Mouse (Mus musculus) frontal cortex, postnatal 14 days (tissue): ENCODE measurements around the gene Sox18.

Source experiments
- DNase-seq, 2 experiments: peaks; one replicate each; pipeline ENCODE4 v3.0.0; 2022; ENCODE audit warnings: low spot score in 2 of 2

Sox18 gene

GRCm38 (mm10) chr2:181671326-181671725 lies at the start of gene Sox18:
Gene Sox18, minus strand, starts transcription at chr2:181671640.
- DNase-seq, result no peak

GRCm38 (mm10) chr2:181721200-181721599 lies 49.8 kb upstream of the Sox18 start:
- no peak for DNase-seq

GRCm38 (mm10) chr2:181720061-181720460 lies 48.6 kb upstream of the Sox18 start:
- no peak for DNase-seq

DNA sequence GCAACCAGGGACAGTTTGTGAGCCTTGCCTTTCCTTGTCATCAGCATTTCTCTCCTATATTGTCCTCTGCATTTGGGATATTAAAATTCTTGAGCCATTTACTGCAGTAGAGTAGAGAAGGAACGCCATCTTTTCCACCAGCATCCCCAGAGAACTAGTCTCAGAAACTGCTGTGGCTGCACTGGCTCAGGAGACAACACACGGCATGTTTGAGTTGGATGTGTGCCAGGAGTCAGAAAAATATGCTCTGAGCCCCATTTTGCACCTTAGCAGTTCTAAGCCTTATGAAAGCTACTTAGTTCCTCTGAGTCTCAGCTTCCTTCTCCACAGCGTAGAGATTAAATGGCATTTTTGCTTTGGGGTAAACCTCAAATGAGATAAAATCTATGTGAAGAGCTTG lies 45.6 kb upstream of the Sox18 start:
- no peak for DNase-seq

DNA sequence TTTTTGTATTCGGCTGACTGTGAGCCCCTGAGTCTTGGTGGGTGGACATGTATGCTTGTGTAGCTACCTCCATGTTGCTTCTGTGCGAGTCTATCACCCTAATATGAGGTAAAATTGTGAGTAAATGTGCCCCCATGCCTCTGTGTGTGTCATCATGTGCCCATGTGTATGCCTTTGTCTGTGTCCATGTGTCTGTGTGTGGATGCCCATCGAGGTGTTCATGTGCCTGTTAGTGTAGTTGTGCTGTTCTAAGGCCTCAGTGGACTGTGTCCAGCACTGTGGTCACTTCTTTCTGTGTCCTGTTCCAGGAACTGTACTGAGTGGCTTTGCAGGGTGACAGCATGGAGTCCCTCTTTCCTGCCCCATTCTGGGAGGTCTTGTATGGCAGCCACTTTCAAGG lies 43.9 kb upstream of the Sox18 start:
- no peak for DNase-seq

- peak; percentile 49 to 60 for DNase-seq
These were observed 43.5 kb upstream of the Sox18 start, which contains the start of gene Oprl1 for GRCm38 (mm10) chr2:181714903-181715326. Gene Oprl1, plus strand, starts transcription at chr2:181715016.

GRCm38 (mm10) chr2:181713749-181714148 lies 42.3 kb upstream of the Sox18 start:
- peak in 1 of 2 experiments; percentile 45 for DNase-seq

DNA sequence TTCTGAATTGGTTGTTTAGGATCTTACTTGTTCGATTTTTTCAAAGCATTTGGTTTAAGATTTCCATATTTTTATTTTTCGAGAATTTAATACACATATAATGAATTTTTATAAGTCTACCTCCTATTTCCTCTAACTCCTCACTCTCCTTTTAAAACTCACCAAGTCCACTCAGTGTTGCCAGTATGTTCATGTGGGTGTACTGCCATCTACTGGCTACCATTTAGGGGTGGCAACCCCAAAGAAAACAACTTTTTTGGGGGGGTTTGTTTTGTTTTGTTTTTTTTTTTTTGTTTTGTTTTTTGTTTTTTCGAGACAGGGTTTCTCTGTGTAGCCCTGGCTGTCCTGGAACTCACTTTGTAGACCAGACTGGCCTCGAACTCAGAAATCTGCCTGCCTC lies 35.2 kb upstream of the Sox18 start:
- DNase-seq, result no peak

- no peak for DNase-seq
These were observed 26.8 kb upstream of the Sox18 start, which contains the start of gene Lkaaear1 for GRCm38 (mm10) chr2:181698241-181698640. Gene Lkaaear1, minus strand, starts transcription at chr2:181698442.

DNA sequence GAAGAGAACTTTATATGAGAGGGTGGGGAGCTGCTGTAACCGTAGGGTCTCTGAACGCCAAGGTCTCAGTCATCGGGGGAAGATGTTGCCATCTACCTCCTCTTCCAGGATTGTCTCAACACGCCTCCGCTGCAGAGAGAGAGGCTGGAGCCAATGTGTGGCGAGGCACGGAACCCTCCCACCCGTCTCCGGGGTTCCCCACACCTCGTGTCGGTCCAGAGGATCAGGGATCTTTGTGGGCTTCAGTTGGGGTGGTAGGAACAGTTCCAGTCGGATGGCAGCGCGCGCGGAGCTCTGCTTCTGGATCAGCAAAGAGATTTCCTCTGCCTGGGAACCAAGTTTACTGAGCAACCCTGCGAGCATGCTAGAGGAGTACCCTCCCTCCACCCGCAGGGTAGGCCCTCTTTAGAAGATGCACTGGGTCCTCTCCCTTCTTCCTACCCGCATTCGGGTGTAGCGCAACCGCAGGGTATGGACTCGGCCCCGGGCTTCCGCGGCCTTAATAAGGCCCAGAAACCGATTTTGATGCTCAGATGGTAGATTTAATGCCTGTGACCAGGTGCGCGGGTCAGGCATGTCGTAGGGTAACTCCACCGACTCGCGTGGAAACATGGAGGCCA lies 25.5 kb upstream of the Sox18 start:
- no peak for DNase-seq

GRCm38 (mm10) chr2:181695776-181696175 lies 24.3 kb upstream of the Sox18 start:
- no peak for DNase-seq

GRCm38 (mm10) chr2:181694581-181694980 lies 23.1 kb upstream of the Sox18 start:
- DNase-seq, result no peak

DNA sequence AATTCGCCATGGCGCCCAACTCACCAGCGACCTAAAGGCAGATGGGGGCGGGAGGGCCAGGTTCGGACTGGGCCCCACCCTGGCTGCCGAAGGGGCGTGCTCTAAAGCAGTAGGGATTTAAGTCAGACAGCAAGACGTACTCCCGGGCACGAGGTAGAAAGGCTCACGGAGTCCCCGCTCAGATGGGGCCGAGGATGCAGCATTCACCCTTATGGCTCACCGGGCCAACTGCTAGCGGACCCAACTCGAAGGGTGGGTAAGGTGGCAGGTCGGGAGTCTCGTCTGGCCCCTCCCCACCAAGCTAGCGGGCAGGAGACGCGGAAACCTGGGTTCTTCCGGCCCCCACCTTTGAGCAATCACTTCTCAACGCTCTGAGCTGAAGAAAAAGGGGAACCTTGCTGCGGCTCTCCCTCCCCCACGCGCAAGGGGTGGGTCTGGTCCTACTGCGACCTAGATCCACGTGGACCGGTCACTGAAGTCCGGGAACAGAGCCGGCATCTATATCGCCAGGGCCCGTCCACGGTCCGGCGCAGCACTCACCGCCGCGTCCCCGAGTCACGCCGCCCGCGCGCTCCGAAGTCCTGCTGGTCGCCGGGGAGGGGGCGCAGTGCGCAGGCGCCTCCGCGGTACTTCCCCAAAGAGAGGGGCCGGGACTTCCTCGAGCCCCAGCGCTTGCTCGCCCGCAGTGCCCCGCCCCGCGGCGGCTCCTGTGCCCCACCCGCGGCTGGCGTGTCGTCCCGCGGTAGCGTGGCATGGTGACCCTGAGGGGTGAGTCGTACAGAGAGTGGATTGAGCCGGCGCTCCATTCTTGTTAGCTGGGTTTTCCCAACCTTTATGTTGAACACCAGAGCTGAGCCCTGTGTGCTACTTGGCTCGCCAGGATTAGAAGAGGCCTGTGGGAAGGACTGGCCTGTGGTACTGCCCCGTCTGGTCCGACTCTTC lies 22.2 kb upstream of the Sox18 start, which contains the start of gene Rgs19:
TSS of gene Rgs19 (minus strand) at position 639 of the 942 bp plus-strand sequence.
- peak; percentile 66 to 73 for DNase-seq

DNA sequence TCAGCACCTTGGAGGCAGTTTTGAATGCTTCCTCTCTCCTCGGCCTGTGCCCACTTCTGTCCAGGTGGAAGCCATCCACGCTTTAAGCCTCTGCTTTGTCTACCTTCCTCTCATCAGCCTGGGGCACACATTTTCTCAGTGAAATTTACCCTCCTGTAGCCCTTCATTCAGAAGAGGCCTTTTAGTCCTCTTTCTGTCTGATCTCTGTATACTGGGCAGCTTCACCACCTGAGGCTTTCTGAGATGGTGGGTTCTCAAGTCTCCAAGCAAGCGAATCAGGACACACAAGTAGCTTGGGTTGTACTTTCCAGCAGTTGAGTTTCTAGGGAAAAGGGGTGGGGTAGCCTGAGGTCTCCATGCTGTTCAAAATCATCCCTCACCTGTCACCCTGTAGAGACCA lies 20.9 kb upstream of the Sox18 start:
- DNase-seq, result no peak

- no peak for DNase-seq
These were observed 20.1 kb upstream of the Sox18 start for GRCm38 (mm10) chr2:181691571-181691970.

DNA sequence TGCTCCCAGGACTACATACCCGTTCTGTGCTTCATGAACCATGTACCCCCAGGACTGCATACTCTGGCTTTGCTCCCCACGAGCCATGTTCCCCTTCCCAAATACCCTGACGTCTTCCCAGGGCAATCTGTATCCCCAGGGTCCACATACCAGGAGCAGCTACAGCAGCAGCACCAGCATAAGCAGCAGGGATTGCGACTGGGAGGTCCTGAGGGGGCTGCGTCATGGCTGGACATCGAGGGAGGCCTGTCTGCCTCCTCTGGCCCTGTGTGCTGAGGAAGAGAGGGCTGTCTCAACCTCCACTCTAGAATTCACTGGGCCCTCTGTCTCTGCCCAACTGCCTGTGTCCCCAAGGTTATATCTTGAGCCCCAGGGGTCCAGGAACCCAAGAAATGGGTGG lies 19.6 kb upstream of the Sox18 start:
- DNase-seq, result no peak

GRCm38 (mm10) chr2:181689466-181690160 lies 18.2 kb upstream of the Sox18 start:
- DNase-seq, result peak in 1 of 2 experiments; percentile 18

GRCm38 (mm10) chr2:181687586-181687985 lies 16.1 kb upstream of the Sox18 start:
- DNase-seq, result no peak

DNA sequence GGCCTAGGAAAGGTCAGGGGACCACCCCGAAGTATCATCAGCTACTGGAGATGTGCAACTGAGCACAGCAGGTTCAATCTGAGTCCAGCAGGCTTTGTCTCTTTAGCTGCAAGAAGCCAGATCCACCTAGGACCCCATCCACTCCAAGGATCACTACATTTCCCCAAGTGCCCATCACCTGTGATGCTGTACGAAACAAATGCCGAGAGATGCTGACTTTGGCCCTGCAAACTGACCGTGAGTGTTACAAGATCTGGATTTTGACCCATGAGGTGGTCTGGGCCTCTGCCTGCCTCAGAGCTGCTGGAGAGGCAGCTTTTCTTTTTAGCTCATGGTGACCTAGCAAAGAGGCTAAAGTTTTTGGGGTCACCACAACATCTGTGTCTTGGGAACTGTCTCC lies 14.2 kb upstream of the Sox18 start:
- no peak for DNase-seq

- DNase-seq, result no peak
These were observed 13.3 kb upstream of the Sox18 start for GRCm38 (mm10) chr2:181684713-181685112.

GRCm38 (mm10) chr2:181683381-181683780 lies 11.9 kb upstream of the Sox18 start:
- no peak for DNase-seq

GRCm38 (mm10) chr2:181681978-181682377 lies 10.5 kb upstream of the Sox18 start:
- no peak for DNase-seq
